Comparison of ENCODE assay signal across 8 mouse cellular contexts in genomic region chr1:134405509-134406413, GRCm38 (mm10). TPM values are rescaled to one million over a fixed set of nuclear protein-coding genes. Genes with fewer than 3 reads are reported as not detected.
DNase-seq lines count a peak whose midpoint lies in the region; ATAC-seq and TF ChIP-seq lines count a peak whose summit lies in the region.

Cyb5r1 (plus strand) TSS chr1:134405559.

- intact Hi-C loops in left cerebral cortex, adult 2 months (cut with DNase I), result no loop called here

- no peak for TF ChIP-seq CTCF in hindbrain, postnatal 0 days (IDR thresholded peaks at IDR 0.05; ENCODE audit: low read depth)
- no peak for TF ChIP-seq CTCF in left cerebral cortex, adult 2 months (IDR thresholded peaks at IDR 0.05)

- peak within 1 kb of the TSS; percentile 64 for H3K9ac ChIP-seq in hindbrain, postnatal 0 days (replicated peaks; ENCODE audit: low read length)

- no peaks in the 10 kb centered on the region for H3K27me3 ChIP-seq in hindbrain, postnatal 0 days (ENCODE audit: insufficient read depth, low read length)

- 1% methylated on average over 43 of the region's 43 CpGs for WGBS in hindbrain, postnatal 0 days

- H3K36me3 ChIP-seq in hindbrain, postnatal 0 days (ENCODE audit: insufficient read depth, low read length), result no peaks in the 10 kb centered on the region

- H3K4me2 ChIP-seq in hindbrain, postnatal 0 days (ENCODE audit: low read depth, low read length), result peak within 1 kb of the TSS; percentile 99

- DNase-seq in embryo, embryonic 10 days (ENCODE audit: low spot score), result peak; percentile 92
- DNase-seq in gastrocnemius, adult 8-10 months (ENCODE audit: low spot score in 2 of 2), result peak; percentile 71 to 74
- peak; percentile 67 for DNase-seq in hindbrain, postnatal 0 days (ENCODE audit: low spot score)
- peak; percentile 58 to 64 for DNase-seq in left cerebral cortex, adult 2 months (ENCODE audit: extremely low spot score in 1 of 2, low spot score in 2 of 2)
- peak; percentile 63 to 65 for DNase-seq in right cerebral cortex, postnatal 10 days (ENCODE audit: low spot score in 2 of 2)
- peak; percentile 65 to 80 for DNase-seq in urinary bladder, postnatal 36 days (ENCODE audit: low spot score in 2 of 2)

- peak within 1 kb of the TSS; percentile 73 for H3K4me3 ChIP-seq in hindbrain, postnatal 0 days (ENCODE audit: low read length)
- H3K4me3 ChIP-seq in left cerebral cortex, adult 2 months, result peak within 1 kb of the TSS; percentile 85

- H3K9me3 ChIP-seq in hindbrain, postnatal 0 days (ENCODE audit: low read length), result no peaks in the 10 kb centered on the region

- ATAC-seq in activated CD4-positive, CD25-positive, alpha-beta regulatory T cell, adult 4 months, result peak; percentile 94
- peak; percentile 92 for ATAC-seq in hindbrain, postnatal 0 days
- ATAC-seq in megakaryocyte, adult 5-6 weeks (ENCODE audit: poor library complexity, severe bottlenecking), result peak; percentile 94

- H3K27ac ChIP-seq in hindbrain, postnatal 0 days, result no peak within 1 kb of the TSS
- peak within 1 kb of the TSS; percentile 4 for H3K27ac ChIP-seq in left cerebral cortex, adult 2 months

- no peaks in the 10 kb centered on the region for H3K4me1 ChIP-seq in hindbrain, postnatal 0 days (ENCODE audit: insufficient read depth, low read length)

RNA-seq across cellular contexts. Expression of gene Cyb5r1, which starts in this region (rescaled TPM):
- polyA plus RNA-seq in activated CD4-positive, CD25-positive, alpha-beta regulatory T cell, adult 4 months (2017; shearing (Covaris generic)), result 10 to 100 TPM; 17.0 to 17.1 TPM
- 10 to 100 TPM; 79.7 to 98.2 (median 83.9) TPM for total RNA-seq in gastrocnemius, adult 8-10 months (2022)
- 5.6 and 10.8 TPM in 2 replicates for total RNA-seq in hindbrain, postnatal 0 days (2014; rRNA removed)
- polyA plus RNA-seq in hindbrain, postnatal 0 days (2015; fragmentation: Nextera tagmentation; extraction: Ambion mirVana), result 11.2 and 11.3 TPM in 2 replicates
- total RNA-seq in left cerebral cortex, adult 2 months (2021), result 10 to 100 TPM; 20.3 to 23.3 TPM
- total RNA-seq in megakaryocyte, adult 5-6 weeks (2015), result 54.5 and 69.7 TPM in 2 replicates
- 43.8 and 46.8 TPM in 2 replicates for total RNA-seq in megakaryocyte, adult 5-6 weeks (2017)
